Mouse (Mus musculus) forelimb bud, embryonic 11.5 days (tissue): ENCODE data around the gene Clk1.
A peak's percentile ranks its signal among the peaks of the same experiment; 100 is the strongest.
"Not testable (repeated sequence)": the region's sequence is repeated elsewhere in the genome, so short reads cannot be mapped to it uniquely, and the experiment has no call there.

Experiments
- DNase-seq: peaks from one replicate; pipeline ENCODE4 v3.0.0-alpha.2; 2012; ENCODE audit warnings: low read depth, low spot score

Gene Clk1

DNA sequence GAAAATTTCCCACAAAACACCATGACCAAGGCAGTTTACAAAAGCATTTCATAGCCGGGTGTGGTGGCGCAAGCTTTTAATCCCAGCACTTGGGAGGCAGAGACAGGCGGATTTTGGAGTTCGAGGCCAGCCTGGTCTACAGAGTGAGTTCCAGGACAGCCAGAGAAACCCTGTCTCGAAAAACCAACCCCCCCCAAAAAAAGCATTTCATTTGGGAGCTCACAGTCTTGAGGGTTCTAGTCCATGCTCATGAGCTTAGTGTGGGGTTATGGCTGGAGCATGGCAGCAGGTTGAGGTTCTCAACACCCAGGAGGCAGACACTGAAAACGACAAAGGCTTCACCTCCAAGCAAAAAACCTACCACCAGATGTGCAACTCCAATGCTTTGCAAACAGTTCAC, 15.7 kb downstream of the Clk1 start:
- DNase-seq = no peak

DNA sequence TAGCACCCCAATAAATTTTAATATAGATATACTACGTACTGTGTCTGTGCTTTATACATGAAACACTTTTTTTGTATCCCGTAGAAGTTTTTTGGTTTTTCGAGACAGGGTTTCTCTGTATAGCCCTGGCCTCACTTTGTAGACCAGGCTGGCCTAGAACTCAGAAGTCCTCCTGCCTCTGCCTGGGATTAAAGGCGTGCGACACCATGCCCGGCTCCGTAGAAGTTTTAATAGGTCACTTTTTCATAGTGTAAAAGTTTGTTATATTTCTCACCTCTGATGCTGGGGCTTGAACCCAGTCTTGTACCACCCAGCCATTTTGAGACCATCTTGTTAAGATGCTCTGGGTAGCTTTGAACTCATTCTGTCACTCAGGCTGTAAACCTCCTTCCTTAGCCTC, 16.5 kb downstream of the Clk1 start:
- DNase-seq = no peak

DNA sequence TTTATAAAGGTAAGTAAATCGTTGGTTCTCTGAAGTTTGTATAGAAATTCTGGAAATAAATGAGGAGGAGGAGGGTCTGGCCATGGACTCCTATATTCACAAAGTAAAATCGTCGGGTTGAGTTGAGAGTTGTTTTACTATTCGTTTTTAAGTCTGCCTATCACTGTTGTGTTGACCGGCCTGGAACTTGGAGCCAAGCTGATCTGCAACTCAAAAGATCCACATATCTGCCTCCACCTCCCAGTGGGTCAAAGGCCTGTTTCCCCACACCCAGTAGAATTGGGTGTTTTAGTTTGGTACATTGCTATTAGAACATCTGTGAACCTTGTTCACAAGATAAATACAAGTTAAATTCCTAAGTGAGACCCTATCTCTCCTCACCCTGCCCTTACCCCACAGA, 20.1 kb downstream of the Clk1 start:
- DNase-seq = no peak

DNA sequence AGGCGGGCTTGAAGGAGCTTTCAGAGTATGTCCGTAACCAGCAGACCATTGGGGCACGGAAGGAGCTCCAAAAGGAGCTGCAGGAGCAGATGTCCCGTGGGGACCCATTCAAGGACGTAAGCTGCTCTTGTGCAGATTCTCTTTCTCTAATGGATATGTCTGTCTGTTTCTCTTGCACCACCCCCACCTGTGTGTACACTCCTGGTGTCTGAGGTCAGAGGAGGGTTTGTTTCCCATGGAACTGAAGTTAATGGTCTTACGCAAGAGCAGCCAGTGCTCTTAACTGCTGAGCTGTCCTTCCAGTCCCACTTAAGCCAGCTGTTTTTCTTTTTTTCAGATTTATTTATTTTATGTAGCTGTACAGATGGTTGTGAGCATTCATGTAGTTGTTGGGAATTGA, 22.5 kb downstream of the Clk1 start:
- DNase-seq = no peak

DNA sequence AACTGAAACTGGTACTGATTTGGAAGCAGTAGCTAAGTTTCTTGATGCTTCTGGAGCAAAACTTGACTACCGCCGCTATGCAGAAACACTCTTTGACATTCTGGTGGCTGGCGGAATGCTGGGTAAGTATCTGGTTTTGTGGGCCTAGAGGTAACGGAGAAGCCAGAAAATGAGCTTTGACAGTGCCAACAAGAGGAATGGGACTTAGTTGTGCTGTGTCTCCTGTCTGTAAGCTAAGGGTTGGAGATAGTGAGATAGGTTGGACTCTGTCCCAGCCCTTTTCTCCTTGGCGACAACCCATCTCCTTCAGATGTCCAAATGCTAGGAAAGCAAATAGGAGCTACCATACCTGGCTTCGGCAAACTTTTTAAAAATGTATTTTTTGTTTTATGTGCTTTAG, 26.1 kb downstream of the Clk1 start:
- no peak for DNase-seq

DNA sequence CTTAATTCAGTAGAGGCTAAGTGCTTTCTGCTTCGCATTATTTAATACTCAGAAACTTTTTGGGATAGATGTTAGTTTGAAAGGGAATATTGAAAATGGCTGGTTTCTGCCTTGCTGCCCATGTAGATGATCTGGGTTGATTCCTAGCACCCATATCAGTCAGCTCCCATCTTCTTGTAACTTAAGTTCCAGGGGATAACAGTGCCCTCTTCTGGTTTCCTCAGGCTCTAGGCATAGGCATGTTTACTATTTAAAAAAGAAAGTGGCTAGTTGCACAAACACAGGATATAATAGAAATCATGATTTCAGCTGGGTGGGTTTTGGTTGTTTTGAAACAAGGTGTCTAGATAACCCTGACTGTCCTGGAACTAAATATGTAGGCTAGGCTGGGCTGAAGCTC, 27.7 kb downstream of the Clk1 start:
- no peak for DNase-seq

DNA sequence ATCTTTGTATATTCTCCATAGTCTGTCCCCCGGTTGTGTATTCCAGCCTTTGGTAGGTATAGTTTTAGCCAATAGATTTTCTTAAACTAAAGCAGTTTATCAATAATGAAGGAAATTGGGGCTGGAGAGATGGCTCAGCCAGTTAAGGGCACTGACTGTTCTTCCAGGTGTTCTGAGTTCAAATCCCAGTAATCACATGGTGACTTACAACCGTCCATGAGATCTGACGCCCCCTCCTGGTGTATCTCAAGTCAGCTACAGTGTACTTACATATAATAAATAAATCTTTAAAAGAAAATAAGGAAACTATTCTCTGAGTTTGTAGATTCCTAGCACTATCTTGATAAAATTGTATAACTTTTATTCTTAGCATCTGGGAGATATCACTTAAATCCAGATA, 28.5 kb downstream of the Clk1 start:
- DNase-seq = no peak

DNA sequence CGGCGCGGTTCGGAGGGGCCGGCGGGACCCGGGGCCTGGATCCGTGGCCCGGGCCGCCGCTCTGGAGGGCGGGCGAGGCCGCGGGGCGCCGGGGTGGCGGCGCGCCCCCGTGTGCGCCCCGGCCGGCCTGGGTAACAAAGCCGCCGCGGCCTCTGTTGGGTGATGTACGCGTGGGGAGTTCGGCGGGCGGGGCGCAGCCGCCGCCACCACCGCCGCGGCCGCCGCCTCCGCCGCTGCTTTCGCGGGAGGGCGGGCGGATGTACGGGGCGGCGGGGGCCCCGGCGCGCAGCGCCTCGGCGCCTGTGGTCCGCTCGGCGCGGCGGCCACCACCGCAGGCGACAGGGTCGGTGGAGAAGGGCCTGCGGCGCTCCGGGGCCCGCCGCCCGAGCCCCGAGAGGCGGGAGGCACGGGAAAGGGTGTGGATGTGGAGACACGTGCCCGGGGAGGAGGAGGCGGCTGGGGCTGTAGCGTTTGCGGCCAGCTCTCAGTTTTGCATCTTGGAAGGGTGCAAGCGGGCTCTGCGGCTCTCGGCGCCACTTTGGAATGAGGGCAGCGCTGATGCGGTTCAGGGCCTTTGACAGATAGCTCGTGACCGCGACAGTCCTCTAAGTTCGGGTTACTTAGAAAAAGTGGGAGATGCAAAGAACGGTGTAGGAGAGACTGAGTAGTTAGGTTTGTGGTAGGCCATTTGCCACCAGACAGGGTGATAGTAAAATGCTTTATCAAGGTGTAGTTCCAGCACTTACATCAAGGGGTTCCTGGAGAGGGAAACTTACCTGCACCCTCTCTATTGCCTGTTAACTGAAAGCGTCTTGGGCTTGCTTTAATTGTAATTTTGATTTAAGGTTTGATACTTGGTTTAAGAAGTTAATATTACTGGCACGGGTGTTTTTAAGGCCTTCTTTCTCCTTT, 30.3 kb downstream of the Clk1 start:
- DNase-seq = peak; percentile 28

DNA sequence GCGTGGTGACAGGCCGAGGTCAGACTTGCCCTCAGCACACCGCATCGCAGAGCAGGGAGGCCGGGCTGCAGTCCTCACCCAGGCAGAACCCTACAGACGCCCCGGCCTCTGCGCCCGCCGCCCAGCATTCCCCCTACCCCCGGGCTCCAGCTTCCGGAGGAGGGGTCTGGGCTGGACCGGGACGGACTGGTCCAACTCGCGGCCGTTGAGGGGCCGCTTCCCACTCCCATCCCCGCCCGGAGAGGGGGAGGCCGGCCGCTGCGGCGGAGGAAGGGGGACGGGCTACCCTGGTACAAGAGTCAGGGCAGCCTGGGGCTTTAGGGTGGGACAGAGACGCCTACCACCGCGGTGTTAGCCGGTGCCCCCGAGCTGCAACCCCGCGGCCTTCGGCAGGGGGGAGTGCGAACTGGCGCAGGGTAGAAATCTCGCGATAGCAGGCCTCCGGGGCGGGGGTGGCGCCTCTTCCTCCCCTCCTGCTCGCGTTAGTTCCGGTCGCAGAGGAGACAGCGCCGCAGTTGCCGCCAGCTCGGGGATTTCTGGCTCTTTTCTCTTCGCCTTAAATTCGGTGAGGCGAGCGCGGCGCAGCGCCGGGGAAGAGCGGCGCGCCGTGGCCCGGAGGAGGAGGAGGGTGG, 31.1 kb downstream of the Clk1 start, which contains the start of gene Bzw1:
TSS of gene Bzw1 (plus strand) at position 247 of the 632 bp plus-strand sequence.
- DNase-seq = peak; percentile 93

DNA sequence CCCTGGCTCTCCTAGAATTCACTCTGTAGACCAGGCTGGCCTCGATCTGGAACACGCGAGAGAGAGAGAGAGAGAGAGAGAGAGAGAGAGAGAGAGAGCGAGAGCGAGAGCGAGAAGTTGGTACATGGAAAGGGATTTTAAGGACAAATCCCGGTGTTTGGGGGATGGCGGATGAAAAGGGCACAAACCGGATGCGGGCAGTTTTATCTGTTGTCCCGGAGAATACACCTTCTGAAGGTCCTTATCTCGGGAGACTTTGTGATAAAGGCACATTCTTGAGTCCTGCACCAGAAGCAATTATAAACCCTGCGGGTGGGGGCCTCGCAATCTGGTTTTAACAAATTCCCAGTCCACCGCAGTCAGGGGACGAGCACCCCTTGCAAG, 31.6 kb downstream of the Clk1 start:
- DNase-seq = peak; percentile 31

DNA sequence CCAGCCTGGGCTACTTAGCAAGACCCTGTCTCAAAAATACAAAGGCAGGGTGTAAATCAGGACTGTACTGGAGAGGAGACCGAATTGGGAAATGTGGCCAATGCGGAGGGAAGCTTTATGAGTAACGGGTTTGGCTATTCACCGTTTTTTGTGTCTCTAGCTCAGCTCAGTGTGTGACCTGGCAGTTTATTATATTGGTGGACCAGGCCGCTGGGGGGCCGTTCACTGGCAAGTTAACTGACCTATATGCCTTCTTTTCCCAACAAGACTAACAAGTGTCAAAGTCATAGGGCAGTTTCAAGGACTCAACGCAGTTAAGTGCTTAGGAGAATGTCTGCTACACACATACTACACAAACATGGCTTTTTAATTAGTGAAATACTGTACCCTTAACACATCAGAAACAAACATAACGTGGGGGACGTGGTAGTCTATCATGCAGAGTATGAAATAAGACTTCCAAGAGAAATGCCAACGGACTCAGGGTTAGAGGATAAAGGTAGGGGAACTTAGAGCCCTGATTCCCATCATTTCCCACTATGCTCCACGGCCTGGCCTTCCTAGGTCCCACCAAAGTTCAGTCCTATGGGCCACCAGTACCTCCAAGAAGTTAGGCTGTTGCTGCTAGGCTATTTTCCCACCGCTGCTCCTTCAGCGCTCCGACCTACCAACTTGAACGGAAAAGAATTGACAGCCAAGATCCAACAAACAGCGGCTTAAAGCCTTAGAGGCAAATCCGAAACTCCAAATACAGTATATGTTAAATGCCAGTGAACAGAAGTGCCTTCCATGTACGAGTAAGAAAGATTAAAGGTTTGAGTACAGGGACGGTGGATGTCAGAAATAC, 32.2 kb downstream of the Clk1 start:
- DNase-seq = no peak

DNA sequence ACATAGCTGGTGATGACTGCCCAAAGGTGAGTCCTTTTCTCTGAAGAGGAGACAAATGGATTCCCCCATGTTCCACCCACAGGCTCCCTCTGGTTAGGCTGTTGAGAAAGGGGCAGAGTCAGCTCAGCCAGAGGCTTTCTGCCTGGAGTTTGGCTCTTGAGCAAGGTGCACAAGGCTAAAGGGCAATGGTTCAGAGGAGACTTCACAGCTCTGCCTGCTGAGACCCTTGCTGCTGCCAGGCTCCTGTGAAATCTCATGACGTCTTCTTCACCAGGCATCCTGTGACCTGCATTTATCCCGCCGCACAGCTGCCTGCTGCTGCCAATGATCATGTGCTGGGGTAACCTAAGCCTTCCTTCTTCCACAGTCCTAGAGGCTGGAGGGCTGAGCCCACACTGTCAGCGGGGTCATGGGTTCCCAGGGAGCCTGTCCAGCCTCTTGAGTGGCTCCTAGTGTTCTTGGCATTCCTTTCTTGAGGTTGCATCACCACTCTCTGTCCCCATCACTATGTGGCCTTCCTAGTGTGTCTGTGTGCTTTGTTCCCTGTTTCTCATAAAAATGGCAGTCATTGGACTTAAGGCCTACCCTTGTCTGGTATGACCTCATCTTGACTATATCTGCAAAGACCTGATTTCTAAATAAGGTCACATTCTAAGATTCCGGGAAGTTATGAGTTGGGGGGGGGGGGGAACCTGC, 41.1 kb downstream of the Clk1 start:
- no peak for DNase-seq

DNA sequence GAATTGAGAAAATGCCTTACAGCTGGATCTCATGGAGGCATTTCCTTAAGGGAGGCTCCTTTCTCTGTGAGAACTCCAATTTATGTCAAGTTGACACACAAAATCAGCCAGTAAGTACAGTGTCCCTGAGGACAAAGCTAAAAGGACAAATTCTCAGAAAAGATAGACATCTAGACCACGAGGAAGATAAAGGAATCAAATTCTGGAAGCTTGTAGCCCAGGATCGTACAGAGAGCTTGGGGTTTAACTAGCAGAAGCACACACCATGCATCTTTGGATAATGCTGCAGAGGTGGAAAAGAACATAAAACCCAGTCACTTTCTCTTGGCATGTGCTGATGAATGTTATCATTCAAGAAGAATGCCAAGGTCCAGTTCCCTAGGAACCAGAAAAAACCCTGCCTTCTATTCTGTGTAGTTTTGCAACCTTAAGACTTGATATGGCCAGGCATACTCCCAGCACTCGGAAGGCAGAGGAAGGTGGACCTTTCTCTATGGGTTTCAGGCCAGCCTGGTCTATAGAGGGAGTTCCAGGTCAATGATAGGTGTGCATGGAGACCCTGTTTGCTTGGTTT, 48.2 kb downstream of the Clk1 start:
- no peak for DNase-seq

DNA sequence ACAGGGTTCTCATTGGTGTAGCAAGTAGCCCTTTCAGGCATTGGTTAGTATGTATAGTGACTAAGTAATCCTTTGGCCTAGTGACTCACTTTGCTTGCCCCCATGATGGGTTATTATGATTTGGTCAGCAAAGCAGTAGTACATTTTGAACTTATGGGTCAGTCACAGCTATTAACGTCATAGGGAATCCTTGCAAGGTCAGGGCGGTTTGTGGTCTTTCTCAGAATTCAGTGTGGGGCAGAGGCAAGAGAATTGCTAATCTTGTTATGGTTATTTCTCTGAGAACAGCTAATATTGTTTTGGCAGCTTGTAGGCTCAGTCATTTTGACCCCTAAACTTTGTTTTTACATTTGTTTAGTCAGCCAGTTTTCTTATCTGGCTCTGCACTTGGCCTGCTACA, 49.6 kb downstream of the Clk1 start:
- DNase-seq = not testable (repeated sequence)

DNA sequence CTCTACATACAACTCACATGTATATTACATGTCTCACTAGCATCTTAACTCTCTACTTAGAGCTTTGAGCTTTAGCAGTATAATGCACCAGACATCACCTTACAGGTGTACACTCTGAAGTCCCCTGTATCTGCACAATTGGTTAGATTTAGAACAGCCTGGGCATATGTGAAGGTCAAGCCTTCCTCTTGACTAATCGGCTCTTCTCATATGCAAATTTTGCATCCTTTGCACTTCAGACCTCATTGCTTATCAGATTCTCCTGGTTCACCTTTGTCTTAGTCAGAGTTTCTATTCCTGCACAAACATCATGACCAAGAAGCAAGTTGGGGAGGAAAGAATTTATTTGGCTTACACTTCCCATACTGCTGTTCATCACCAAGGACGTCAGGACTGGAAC, 54.1 kb downstream of the Clk1 start:
- no peak for DNase-seq

DNA sequence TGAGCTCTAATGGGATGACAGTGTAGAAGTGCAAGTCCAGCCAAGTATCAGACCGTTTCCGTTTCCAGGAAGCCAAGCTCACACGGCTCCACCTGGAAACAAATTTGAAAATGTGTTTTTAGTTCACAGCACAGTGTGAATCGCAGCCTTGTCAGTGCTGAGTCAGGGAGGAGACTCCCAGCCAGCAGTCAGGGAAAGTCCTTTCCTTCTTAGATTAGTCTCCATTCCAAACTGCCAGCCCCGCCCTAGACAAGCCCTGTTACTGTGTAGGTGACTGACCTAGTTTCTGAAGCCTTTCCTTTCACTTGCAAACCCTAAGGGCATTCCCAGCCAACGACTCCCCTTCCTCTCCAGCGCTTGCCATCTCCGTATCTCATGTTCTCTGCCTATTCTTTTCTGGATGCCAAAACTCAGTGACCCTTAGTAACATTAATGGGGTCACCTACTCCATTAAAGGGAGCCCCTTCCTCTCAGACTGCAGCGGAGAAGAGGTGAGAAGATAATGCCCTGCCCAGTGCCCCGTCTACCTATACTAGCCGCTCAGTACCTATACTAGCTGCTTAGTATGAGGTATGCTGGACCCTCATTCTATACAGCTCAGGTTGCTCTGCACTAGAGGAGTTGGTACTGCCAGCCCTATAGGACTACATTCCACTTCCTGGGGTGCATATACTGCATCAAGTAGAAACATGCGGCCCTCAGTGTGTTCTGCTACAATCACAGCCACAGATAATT, 57.0 kb downstream of the Clk1 start:
- DNase-seq = no peak

DNA sequence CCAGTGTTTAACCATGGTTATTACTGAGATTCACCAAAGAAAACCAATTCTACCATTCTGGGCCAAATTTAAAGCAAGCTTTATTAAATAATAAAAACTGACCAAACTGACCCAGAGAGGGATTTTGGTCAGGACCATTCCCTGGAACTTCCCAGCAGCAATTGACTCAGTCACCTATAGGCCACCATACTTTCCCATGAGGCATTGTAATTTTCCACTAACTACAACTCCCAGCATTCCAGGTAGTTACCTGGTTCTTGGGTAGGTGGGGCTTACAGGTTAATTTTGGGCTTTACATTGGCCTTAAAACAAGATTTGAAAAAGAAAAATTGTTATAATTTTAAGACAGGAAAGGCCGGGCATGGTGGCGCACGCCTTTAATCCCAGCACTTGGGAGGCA, 58.0 kb downstream of the Clk1 start:
- no peak for DNase-seq

DNA sequence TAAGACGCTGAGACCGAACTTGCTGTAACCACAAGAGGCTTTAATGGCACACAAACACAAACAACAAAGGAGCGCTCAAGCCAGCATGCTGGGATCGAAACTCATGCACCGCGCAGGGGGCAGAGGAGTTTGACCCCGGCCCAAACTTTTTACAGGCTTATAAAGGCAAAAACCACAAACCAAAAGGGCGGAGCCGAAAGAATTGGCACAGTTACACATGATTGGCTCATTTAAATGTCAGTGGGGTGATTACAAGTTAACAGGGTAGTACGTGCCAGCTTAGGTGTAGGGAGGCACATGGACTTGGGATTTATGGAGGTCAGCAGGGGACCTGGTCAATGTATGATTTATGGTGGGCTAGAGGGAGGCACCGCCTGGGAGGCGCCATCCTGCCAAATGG, 59.3 kb downstream of the Clk1 start:
- no peak for DNase-seq

DNA sequence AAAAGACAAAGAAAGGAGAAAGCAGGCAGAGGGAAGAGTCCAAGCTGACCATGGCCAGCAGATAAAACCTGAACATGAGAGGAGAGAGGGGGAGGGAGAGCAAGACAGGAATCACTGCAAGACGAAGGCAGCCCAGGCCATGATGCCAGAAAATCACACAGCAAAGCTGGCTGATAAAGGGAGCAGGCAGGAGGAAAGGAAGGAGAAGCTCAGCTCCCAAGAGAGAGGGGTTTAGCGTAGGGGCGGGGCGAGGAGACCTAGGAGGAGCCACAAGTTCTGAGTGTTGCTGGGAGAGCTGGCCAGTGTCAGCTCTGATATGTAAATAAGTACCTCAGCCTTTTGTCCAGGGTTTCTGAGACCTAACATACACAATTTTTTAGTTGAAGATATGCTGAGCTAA, 61.6 kb downstream of the Clk1 start:
- DNase-seq = no peak
